Mouse (Mus musculus): ENCODE results near the gene Cacnb4.

The Cacnb4 gene

GRCm38 (mm10) chr2:52455606-52456479 lies 220.8 kb downstream of the Cacnb4 start:
- Histone ChIP-seq H3K4me1 (replicated peaks; ENCODE audit: low read depth, low read length) (no peaks in the 10 kb centered on the region), H3K36me3 (ENCODE audit: insufficient read depth, low read length) (no peaks in the 10 kb centered on the region), H3K27me3 (ENCODE audit: insufficient read depth, low read length) (no peaks in the 10 kb centered on the region), H3K9me3 (ENCODE audit: low read length) (no peaks in the 10 kb centered on the region), H3K4me3 (replicated peaks; ENCODE audit: low read length) (no peak overlapping the region)
- no peak for TF ChIP-seq POU5F1 (IDR thresholded peaks at IDR 0.05; ENCODE audit: borderline replicate concordance, low read length)
- TF ChIP-seq NANOG (IDR thresholded peaks at IDR 0.05; ENCODE audit: borderline replicate concordance, low read length), result no peak
- TF ChIP-seq CTCF (conservative IDR thresholded peaks at IDR 0.05; ENCODE audit: low read length), result no peak

- Histone ChIP-seq H3K36me3 (ENCODE audit: insufficient read depth, low read length) (no peaks in the 10 kb centered on the region), H3K4me1 (replicated peaks; ENCODE audit: low read depth, low read length) (no peaks in the 10 kb centered on the region), H3K4me3 (replicated peaks; ENCODE audit: low read length) (no peak overlapping the region)
Measured at GRCm38 (mm10) chr2:52449818-52450217, 226.8 kb downstream of the Cacnb4 start.

GRCm38 (mm10) chr2:52448916-52449315 lies 227.7 kb downstream of the Cacnb4 start:
- no peaks in the 10 kb centered on the region for H3K27me3 ChIP-seq (ENCODE audit: insufficient read depth, low read length)
- no peaks in the 10 kb centered on the region for H3K4me1 ChIP-seq (replicated peaks; ENCODE audit: low read depth, low read length)
- no peaks in the 10 kb centered on the region for H3K36me3 ChIP-seq (ENCODE audit: insufficient read depth, low read length)
- H3K4me3 ChIP-seq (replicated peaks; ENCODE audit: low read length), result no peak overlapping the region
- TF ChIP-seq NANOG (IDR thresholded peaks at IDR 0.05; ENCODE audit: borderline replicate concordance, low read length) (no peak), CTCF (conservative IDR thresholded peaks at IDR 0.05; ENCODE audit: low read length) (no peak), POU5F1 (IDR thresholded peaks at IDR 0.05; ENCODE audit: borderline replicate concordance, low read length) (no peak)
- H3K9me3 ChIP-seq (ENCODE audit: low read length), result no peaks in the 10 kb centered on the region

More at GRCm38 (mm10) chr2:52449818-52450217, 226.8 kb downstream of the Cacnb4 start:
- no peak for TF ChIP-seq CTCF (conservative IDR thresholded peaks at IDR 0.05; ENCODE audit: low read length)
- TF ChIP-seq NANOG (IDR thresholded peaks at IDR 0.05; ENCODE audit: borderline replicate concordance, low read length), result no peak
- TF ChIP-seq POU5F1 (IDR thresholded peaks at IDR 0.05; ENCODE audit: borderline replicate concordance, low read length), result no peak
- Histone ChIP-seq H3K9me3 (ENCODE audit: low read length) (no peaks in the 10 kb centered on the region), H3K27me3 (ENCODE audit: insufficient read depth, low read length) (no peaks in the 10 kb centered on the region)

GRCm38 (mm10) chr2:52446648-52447047 lies 230.0 kb downstream of the Cacnb4 start:
- no peaks in the 10 kb centered on the region for H3K9me3 ChIP-seq (ENCODE audit: low read length)
- peaks cover 12% of the 10 kb centered on the region for H3K4me1 ChIP-seq (replicated peaks; ENCODE audit: low read depth, low read length)
- H3K4me3 ChIP-seq (replicated peaks; ENCODE audit: low read length), result no peak overlapping the region
- H3K36me3 ChIP-seq (ENCODE audit: insufficient read depth, low read length), result no peaks in the 10 kb centered on the region
- H3K27me3 ChIP-seq (ENCODE audit: insufficient read depth, low read length), result no peaks in the 10 kb centered on the region
- TF ChIP-seq POU5F1 (IDR thresholded peaks at IDR 0.05; ENCODE audit: borderline replicate concordance, low read length) (no peak), NANOG (IDR thresholded peaks at IDR 0.05; ENCODE audit: borderline replicate concordance, low read length) (no peak), CTCF (conservative IDR thresholded peaks at IDR 0.05; ENCODE audit: low read length) (no peak)

- Histone ChIP-seq H3K27me3 (ENCODE audit: insufficient read depth, low read length) (no peaks in the 10 kb centered on the region), H3K4me1 (replicated peaks; ENCODE audit: low read depth, low read length) (peaks cover 17% of the 10 kb centered on the region)
Measured at GRCm38 (mm10) chr2:52442125-52442524, 234.5 kb downstream of the Cacnb4 start.

GRCm38 (mm10) chr2:52440420-52441015 lies 236.1 kb downstream of the Cacnb4 start:
- peaks cover 8% of the 10 kb centered on the region for H3K9me3 ChIP-seq (ENCODE audit: low read length)
- TF ChIP-seq NANOG (IDR thresholded peaks at IDR 0.05; ENCODE audit: borderline replicate concordance, low read length) (no peak), CTCF (conservative IDR thresholded peaks at IDR 0.05; ENCODE audit: low read length) (no peak)

More at GRCm38 (mm10) chr2:52442125-52442524, 234.5 kb downstream of the Cacnb4 start:
- H3K9me3 ChIP-seq (ENCODE audit: low read length), result peaks cover 8% of the 10 kb centered on the region
- no peak for TF ChIP-seq POU5F1 (IDR thresholded peaks at IDR 0.05; ENCODE audit: borderline replicate concordance, low read length)
- no peak for TF ChIP-seq NANOG (IDR thresholded peaks at IDR 0.05; ENCODE audit: borderline replicate concordance, low read length)
- TF ChIP-seq CTCF (conservative IDR thresholded peaks at IDR 0.05; ENCODE audit: low read length), result no peak
- no peaks in the 10 kb centered on the region for H3K36me3 ChIP-seq (ENCODE audit: insufficient read depth, low read length)
- H3K4me3 ChIP-seq (replicated peaks; ENCODE audit: low read length), result no peak overlapping the region

GRCm38 (mm10) chr2:52438437-52438836 lies 238.2 kb downstream of the Cacnb4 start:
- H3K4me3 ChIP-seq (replicated peaks; ENCODE audit: low read length), result no peak overlapping the region
- H3K27me3 ChIP-seq (ENCODE audit: insufficient read depth, low read length), result no peaks in the 10 kb centered on the region
- H3K9me3 ChIP-seq (ENCODE audit: low read length), result peaks cover 8% of the 10 kb centered on the region
- no peaks in the 10 kb centered on the region for H3K36me3 ChIP-seq (ENCODE audit: insufficient read depth, low read length)
- peaks cover 17% of the 10 kb centered on the region for H3K4me1 ChIP-seq (replicated peaks; ENCODE audit: low read depth, low read length)
- TF ChIP-seq CTCF (conservative IDR thresholded peaks at IDR 0.05; ENCODE audit: low read length), result no peak
- TF ChIP-seq POU5F1 (IDR thresholded peaks at IDR 0.05; ENCODE audit: borderline replicate concordance, low read length), result no peak
- no peak for TF ChIP-seq NANOG (IDR thresholded peaks at IDR 0.05; ENCODE audit: borderline replicate concordance, low read length)

More at GRCm38 (mm10) chr2:52440420-52441015, 236.1 kb downstream of the Cacnb4 start:
- H3K4me1 ChIP-seq (replicated peaks; ENCODE audit: low read depth, low read length), result peaks cover 17% of the 10 kb centered on the region
- H3K4me3 ChIP-seq (replicated peaks; ENCODE audit: low read length), result no peak overlapping the region
- H3K36me3 ChIP-seq (ENCODE audit: insufficient read depth, low read length), result no peaks in the 10 kb centered on the region
- H3K27me3 ChIP-seq (ENCODE audit: insufficient read depth, low read length), result no peaks in the 10 kb centered on the region

GRCm38 (mm10) chr2:52438013-52438412 lies 238.6 kb downstream of the Cacnb4 start:
- TF ChIP-seq POU5F1 (IDR thresholded peaks at IDR 0.05; ENCODE audit: borderline replicate concordance, low read length) (no peak), CTCF (conservative IDR thresholded peaks at IDR 0.05; ENCODE audit: low read length) (no peak), NANOG (IDR thresholded peaks at IDR 0.05; ENCODE audit: borderline replicate concordance, low read length) (no peak)
- Histone ChIP-seq H3K4me3 (replicated peaks; ENCODE audit: low read length) (no peak overlapping the region), H3K4me1 (replicated peaks; ENCODE audit: low read depth, low read length) (peaks cover 17% of the 10 kb centered on the region), H3K9me3 (ENCODE audit: low read length) (peaks cover 8% of the 10 kb centered on the region), H3K27me3 (ENCODE audit: insufficient read depth, low read length) (no peaks in the 10 kb centered on the region), H3K36me3 (ENCODE audit: insufficient read depth, low read length) (no peaks in the 10 kb centered on the region)
